8 mouse cellular contexts compared by ENCODE assay signal in the genomic region with DNA sequence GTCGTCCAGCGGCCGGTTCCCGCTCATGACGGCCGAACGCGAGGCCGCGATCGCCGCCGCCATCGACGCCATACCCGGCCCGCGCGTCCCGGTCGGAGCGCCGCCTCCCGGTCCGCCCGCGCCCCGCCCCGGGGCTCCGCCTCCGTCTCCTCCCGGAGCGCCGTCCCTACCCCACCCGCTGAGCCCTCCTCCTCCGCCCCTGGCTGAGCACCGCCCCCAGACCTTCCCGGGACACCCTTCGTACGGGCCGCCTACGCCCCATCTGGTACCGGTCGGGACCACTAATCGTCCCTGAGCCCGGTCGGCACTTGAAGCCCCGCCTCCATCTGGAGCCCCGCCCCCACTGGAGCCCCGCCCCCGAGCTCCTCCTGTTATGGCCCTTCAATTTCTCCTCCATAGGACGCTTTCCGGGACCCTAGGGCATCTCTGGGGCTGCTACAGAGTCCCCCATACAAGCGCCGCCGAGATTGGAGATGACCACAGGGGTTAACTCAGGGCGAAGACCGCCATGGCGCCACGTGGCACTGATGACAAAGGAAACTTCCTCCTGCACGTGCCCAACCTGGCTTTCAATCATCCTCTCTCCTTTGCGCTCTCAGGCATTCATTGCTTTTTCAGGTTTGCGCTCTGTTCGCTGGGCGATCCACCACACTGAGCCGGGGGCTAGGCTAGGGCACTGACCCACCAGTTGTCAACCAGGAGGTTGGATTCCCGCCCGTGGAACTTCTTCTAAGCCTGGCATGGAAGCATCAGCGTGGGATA. TPM values are rescaled to one million over a fixed set of nuclear protein-coding genes. Genes with fewer than 3 reads are reported as not detected.
DNase-seq lines count a peak whose midpoint lies in the region; ATAC-seq lines count a peak whose summit lies in the region.

A gene (minus strand): TSS at position 258 of the 762 bp plus-strand sequence.

- peak; percentile 49 for DNase-seq in WW6 (ENCODE audit: low read depth, low spot score)
- peak; percentile 68 to 70 for DNase-seq in cerebellum, postnatal 36 days
- peak; percentile 70 to 73 for DNase-seq in frontal cortex, postnatal 36 days (ENCODE audit: low spot score in 2 of 2)
- DNase-seq in hindbrain, embryonic 14.5 days (ENCODE audit: low spot score) = peak; percentile 77
- DNase-seq in layer of hippocampus, postnatal 36 days = peak; percentile 84 to 85
- peak; percentile 88 for DNase-seq in lung, postnatal 25 days (ENCODE audit: low spot score)
- peak; percentile 68 for DNase-seq in retina, adult 2 months (ENCODE audit: low read depth, low spot score)
- peak; percentile 71 for DNase-seq in thymus, postnatal 25 days

- no peaks in the 10 kb centered on the region for H3K9me3 ChIP-seq in hindbrain, embryonic 14.5 days (ENCODE audit: control insufficient read depth, low read length)

- no peaks in the 10 kb centered on the region for H3K27me3 ChIP-seq in hindbrain, embryonic 14.5 days (ENCODE audit: control insufficient read depth, insufficient read depth, low read length)

- under 1% methylated on average over 59 of the region's 69 CpGs for WGBS in hindbrain, embryonic 14.5 days

- peaks cover 40% of the 10 kb centered on the region for H3K4me1 ChIP-seq in hindbrain, embryonic 14.5 days (replicated peaks; ENCODE audit: control insufficient read depth, insufficient read depth, low read length)

- peak; percentile 90 for ATAC-seq in hindbrain, embryonic 14.5 days (ENCODE audit: low FRiP score)

- H3K36me3 ChIP-seq in hindbrain, embryonic 14.5 days (replicated peaks; ENCODE audit: control insufficient read depth, insufficient read depth) = no peaks in the 10 kb centered on the region

- peak within 1 kb of the TSS; percentile 86 for H3K4me2 ChIP-seq in hindbrain, embryonic 14.5 days (replicated peaks)

- H3K27ac ChIP-seq in hindbrain, embryonic 14.5 days = peak within 1 kb of the TSS; percentile 87

- peak within 1 kb of the TSS; percentile 66 for H3K4me3 ChIP-seq in hindbrain, embryonic 14.5 days (replicated peaks; ENCODE audit: low read length)

- peak within 1 kb of the TSS; percentile 95 for H3K9ac ChIP-seq in hindbrain, embryonic 14.5 days

RNA-seq across cellular contexts. Expression of the gene that starts here (rescaled TPM):
- 26.6 and 27.3 TPM in 2 replicates for polyA plus RNA-seq in hindbrain, embryonic 14.5 days (2014; fragmentation: Nextera tagmentation; extraction: Ambion mirVana)
- 10 to 100 TPM; 71.9 to 76.2 TPM for total RNA-seq in layer of hippocampus, postnatal 36 days (2021)

Comparison
In these comparisons a context has a peak if more than half of its experiments do, and no peak if none do; other contexts are left out.
1. Peak in every context shown above with its lines: DNase-seq, ATAC-seq, H3K4me3 ChIP-seq and H3K27ac ChIP-seq.